In genomic region chr2:164786388-164786885, GRCm38 (mm10) we compare ENCODE assay signal across 8 mouse cellular contexts. TPM values are rescaled to one million over a fixed set of nuclear protein-coding genes. Genes with fewer than 3 reads are reported as not detected.
DNase-seq lines count a peak whose midpoint lies in the region; ATAC-seq and TF ChIP-seq lines count a peak whose summit lies in the region.

No protein-coding gene starts in this region.

- H3K9me3 ChIP-seq in heart, embryonic 15.5 days (replicated peaks), result no peaks in the 10 kb centered on the region
- no peaks in the 10 kb centered on the region for H3K9me3 ChIP-seq in lung, embryonic 14.5 days (ENCODE audit: low read depth, low read length)
- H3K9me3 ChIP-seq in stomach, embryonic 16.5 days (replicated peaks; ENCODE audit: control insufficient read depth, low read length), result no peaks in the 10 kb centered on the region

- peak overlapping the region; percentile 78 for H3K4me2 ChIP-seq in heart, embryonic 15.5 days
- peak overlapping the region; percentile 88 for H3K4me2 ChIP-seq in lung, embryonic 14.5 days
- peak overlapping the region; percentile 89 for H3K4me2 ChIP-seq in stomach, embryonic 16.5 days (ENCODE audit: low read depth, low read length)

- no peak for TF ChIP-seq CTCF in lung, embryonic 14.5 days (IDR thresholded peaks at IDR 0.05; ENCODE audit: low read depth)

- H3K4me3 ChIP-seq in heart, embryonic 15.5 days, result peak overlapping the region; percentile 76
- peak overlapping the region; percentile 70 for H3K4me3 ChIP-seq in lung, embryonic 14.5 days (ENCODE audit: low read depth, low read length)
- H3K4me3 ChIP-seq in stomach, embryonic 16.5 days (replicated peaks; ENCODE audit: low read length), result peak overlapping the region; percentile 74

- H3K27me3 ChIP-seq in heart, embryonic 15.5 days, result no peaks in the 10 kb centered on the region
- no peaks in the 10 kb centered on the region for H3K27me3 ChIP-seq in lung, embryonic 14.5 days (ENCODE audit: insufficient read depth, low read length)
- H3K27me3 ChIP-seq in stomach, embryonic 16.5 days (ENCODE audit: control insufficient read depth, insufficient read depth, low read length), result no peaks in the 10 kb centered on the region

- peak; percentile 96 for DNase-seq in heart, adult 11 months
- DNase-seq in heart, postnatal 14 days, result no peak
- DNase-seq in NIH3T3 (ENCODE audit: low read depth), result peak; percentile 63
- peak; percentile 63 for DNase-seq in lung, embryonic 14.5 days
- no peak for DNase-seq in layer of hippocampus, adult 9-11 months
- no peak for DNase-seq in spleen, adult 12 weeks (ENCODE audit: low spot score)

- H3K36me3 ChIP-seq in heart, embryonic 15.5 days, result peaks cover 19% of the 10 kb centered on the region
- H3K36me3 ChIP-seq in lung, embryonic 14.5 days (ENCODE audit: insufficient read depth), result peaks cover 19% of the 10 kb centered on the region
- H3K36me3 ChIP-seq in stomach, embryonic 16.5 days (ENCODE audit: control insufficient read depth, insufficient read depth, low read length), result no peaks in the 10 kb centered on the region

- H3K4me1 ChIP-seq in heart, embryonic 15.5 days (replicated peaks), result peaks cover 26% of the 10 kb centered on the region
- peaks cover 8% of the 10 kb centered on the region; the same call in 1 of the 2 replicates for H3K4me1 ChIP-seq in lung, embryonic 14.5 days (ENCODE audit: insufficient read depth)
- peaks cover 19% of the 10 kb centered on the region for H3K4me1 ChIP-seq in stomach, embryonic 16.5 days (ENCODE audit: control insufficient read depth, insufficient read depth, low read length)

- peak overlapping the region; percentile 92 for H3K9ac ChIP-seq in heart, embryonic 15.5 days
- H3K9ac ChIP-seq in lung, embryonic 14.5 days, result peak overlapping the region; percentile 81
- peak overlapping the region; percentile 90 for H3K9ac ChIP-seq in stomach, embryonic 16.5 days (ENCODE audit: low read length)

- ATAC-seq in heart, embryonic 15.5 days (replicated peaks; ENCODE audit: insufficient number of reproducible peaks, insufficient read depth, low FRiP score, low read depth), result no peak
- peak; percentile 3 for ATAC-seq in lung, embryonic 14.5 days (ENCODE audit: insufficient read depth)
- ATAC-seq in stomach, embryonic 16.5 days (ENCODE audit: insufficient read depth, low FRiP score), result no peak

- intact Hi-C loops in heart, postnatal 14 days (cut with DNase I), result loop anchor here (5.0 kb wide), 1 partner anchor 39 kb away; the partner anchor contains the start of genes Dnttip1 and Wfdc3

- 5% methylated on average over 15 of the region's 15 CpGs for WGBS in heart, embryonic 15.5 days
- 4% methylated on average over 15 of the region's 15 CpGs for WGBS in lung, embryonic 14.5 days
- WGBS in stomach, embryonic 16.5 days, result 9% methylated on average over 15 of the region's 15 CpGs

- peak overlapping the region; percentile 96 for H3K27ac ChIP-seq in heart, embryonic 15.5 days
- H3K27ac ChIP-seq in lung, embryonic 14.5 days (ENCODE audit: low read depth), result peak overlapping the region; percentile 92; the same call in 1 of the 2 replicates
- peak overlapping the region; percentile 96 for H3K27ac ChIP-seq in stomach, embryonic 16.5 days (ENCODE audit: low read length)

RNA-seq across cellular contexts. Expression of gene Snx21, which starts 0.8 kb away (rescaled TPM):
- 10 to 100 TPM; 20.8 to 23.0 TPM for total RNA-seq in heart, postnatal 14 days (2021)
- polyA plus RNA-seq in heart, embryonic 15.5 days (2015; fragmentation: Nextera tagmentation; extraction: Ambion mirVana), result 42.5 and 43.4 TPM in 2 replicates
- 19.1 and 21.3 TPM in 2 replicates for polyA plus RNA-seq in lung, embryonic 14.5 days (2014; fragmentation: Nextera tagmentation; extraction: Ambion mirVana)
- 26.3 and 26.5 TPM in 2 replicates for polyA plus RNA-seq in stomach, embryonic 16.5 days (2015; fragmentation: Nextera tagmentation; extraction: Ambion mirVana)

RNA-seq across cellular contexts. Expression of gene Tnnc2, which starts 6.7 kb away (rescaled TPM):
- not detected for total RNA-seq in heart, postnatal 14 days (2021)
- 4.9 and 5.2 TPM in 2 replicates for polyA plus RNA-seq in heart, embryonic 15.5 days (2015; fragmentation: Nextera tagmentation; extraction: Ambion mirVana)
- polyA plus RNA-seq in lung, embryonic 14.5 days (2014; fragmentation: Nextera tagmentation; extraction: Ambion mirVana), result not detected in 2 replicates
- 15.7 and 377 TPM in 2 replicates for polyA plus RNA-seq in stomach, embryonic 16.5 days (2015; fragmentation: Nextera tagmentation; extraction: Ambion mirVana)

RNA-seq across cellular contexts. Expression of gene Ube2c, which starts 16.7 kb away (rescaled TPM):
- total RNA-seq in heart, postnatal 14 days (2021), result 10 to 100 TPM; 10.8 to 19.5 TPM
- polyA plus RNA-seq in heart, embryonic 15.5 days (2015; fragmentation: Nextera tagmentation; extraction: Ambion mirVana), result 377 and 382 TPM in 2 replicates
- 586 and 619 TPM in 2 replicates for polyA plus RNA-seq in lung, embryonic 14.5 days (2014; fragmentation: Nextera tagmentation; extraction: Ambion mirVana)
- polyA plus RNA-seq in stomach, embryonic 16.5 days (2015; fragmentation: Nextera tagmentation; extraction: Ambion mirVana), result 332 and 335 TPM in 2 replicates

RNA-seq across cellular contexts. Expression of gene Acot8, which starts 18.2 kb away (rescaled TPM):
- 10 to 100 TPM; 11.2 to 11.3 TPM for total RNA-seq in heart, postnatal 14 days (2021)
- 12.0 and 15.0 TPM in 2 replicates for polyA plus RNA-seq in heart, embryonic 15.5 days (2015; fragmentation: Nextera tagmentation; extraction: Ambion mirVana)
- polyA plus RNA-seq in lung, embryonic 14.5 days (2014; fragmentation: Nextera tagmentation; extraction: Ambion mirVana), result 16.2 and 17.8 TPM in 2 replicates
- 23.8 and 23.9 TPM in 2 replicates for polyA plus RNA-seq in stomach, embryonic 16.5 days (2015; fragmentation: Nextera tagmentation; extraction: Ambion mirVana)

RNA-seq across cellular contexts. Expression of gene Zswim3, which starts 18.5 kb away (rescaled TPM):
- 1 to 10 TPM; 2.4 to 2.6 TPM for total RNA-seq in heart, postnatal 14 days (2021)
- 4.9 TPM in 2 replicates for polyA plus RNA-seq in heart, embryonic 15.5 days (2015; fragmentation: Nextera tagmentation; extraction: Ambion mirVana)
- 6.7 and 7.0 TPM in 2 replicates for polyA plus RNA-seq in lung, embryonic 14.5 days (2014; fragmentation: Nextera tagmentation; extraction: Ambion mirVana)
- 8.8 TPM in 2 replicates for polyA plus RNA-seq in stomach, embryonic 16.5 days (2015; fragmentation: Nextera tagmentation; extraction: Ambion mirVana)

Comparison
In these comparisons a context has a peak if more than half of its experiments do, and no peak if none do; other contexts are left out.
1. DNase-seq: peak in heart, adult 11 months (single experiment), NIH3T3 (single experiment) and lung, embryonic 14.5 days (single experiment); none in heart, postnatal 14 days (0 of 2), layer of hippocampus, adult 9-11 months (single experiment) and spleen, adult 12 weeks (single experiment).
2. Peak in every context shown above with its lines, with median percentiles within 50 percentile points of each other: H3K27ac ChIP-seq, H3K4me2 ChIP-seq, H3K4me3 ChIP-seq and H3K9ac ChIP-seq.